Mouse (Mus musculus) left cerebral cortex, adult 2 months (tissue): ENCODE results near the gene Tbc1d9. TPM values are rescaled to one million over a fixed set of nuclear protein-coding genes. Genes with fewer than 3 reads are reported as not detected.

Source experiments
- DNase-seq, 2 experiments: peaks; one replicate each; pipeline ENCODE4 v3.0.0; 2021 to 2022; ENCODE audit warnings: low spot score in 2 of 2, mixed read lengths in 1 of 2; ENCODE audit errors: extremely low spot score in 1 of 2
- H3K27ac ChIP-seq: fragments of 200-600 bp; 2 replicates; pipeline ENCODE4 v1.8.1; 2022
- H3K4me3 ChIP-seq: fragments of 200-600 bp; 2 replicates; pipeline ENCODE4 v1.8.1; 2022
- CTCF ChIP-seq: fragments of 200-600 bp; IDR thresholded peaks from 2 replicates; pipeline ENCODE4 v1.8.1; 2022; ENCODE audit warnings: antibody characterized with exemption, mild to moderate bottlenecking, moderate library complexity
- intact Hi-C: fragments of 180-260 bp; cut with DNase I; formaldehyde crosslinking; loops from one replicate; pipeline ENCODE4 v1.15.1; 2025
- long read RNA-seq, 2 experiments: library from polyadenylated mRNA; stranded (forward); transcript quantifications; one replicate each; pipeline ENCODE4 v2.0.0; 2021; ENCODE audit warnings: borderline mapping rate in 2 of 2
- total RNA-seq, 2 experiments: library from RNA; stranded (reverse); gene quantifications; 2 replicates each; pipeline ENCODE4 v1.2.3; 2021

Tbc1d9 gene
- 100 to 1,000 TPM in 1 of 2 experiments, 10 to 100 TPM in 1; 99.1 to 102 TPM for total RNA-seq
- long read RNA-seq, experiment 1, full-length matches to known transcripts = 29 of 51 reads
- long read RNA-seq, experiment 1, partial matches to known transcripts = 6 of 51 reads
- long read RNA-seq, experiment 1, other reads (novel, unspliced or antisense) = 16 of 51 reads
- long read RNA-seq, experiment 2, full-length matches to known transcripts = 15 of 26 reads
- long read RNA-seq, experiment 2, partial matches to known transcripts = 7 of 26 reads
- long read RNA-seq, experiment 2, other reads (novel, unspliced or antisense) = 4 of 26 reads

DNA sequence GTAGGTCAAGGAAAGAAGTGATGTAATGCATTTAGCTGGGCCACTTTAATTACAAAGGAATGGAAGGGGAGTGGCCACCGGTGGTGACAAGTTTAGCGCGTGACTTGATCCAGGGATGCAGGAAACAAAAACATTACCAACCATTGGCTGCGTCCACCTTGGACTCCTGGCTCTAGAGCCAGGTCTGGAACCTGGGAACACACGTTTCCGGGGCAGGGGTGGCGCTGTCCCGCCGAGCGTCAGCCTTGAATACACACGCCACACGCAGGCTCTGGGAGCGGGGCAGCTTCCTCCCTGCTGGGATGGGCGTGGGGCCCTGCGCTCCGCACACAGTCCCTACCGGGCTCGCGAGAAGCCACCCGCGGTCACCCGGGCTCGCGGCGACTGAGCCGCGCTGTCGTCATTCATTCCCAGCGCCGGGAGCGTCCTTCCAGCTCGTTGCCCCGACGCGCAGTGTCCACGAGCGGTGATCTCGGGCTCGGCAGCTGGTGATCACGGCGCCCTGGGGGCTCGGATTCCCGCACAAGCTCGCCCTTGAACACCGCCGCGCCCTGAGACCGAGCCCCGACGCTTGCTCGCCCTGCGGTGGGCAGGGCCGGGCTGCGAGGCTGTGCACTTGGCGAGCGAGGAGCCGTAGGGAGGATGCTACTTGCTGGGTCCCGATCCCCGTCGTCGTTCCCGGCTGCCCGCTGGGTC lies at the start of gene Tbc1d9:
Tbc1d9 (plus strand) TSS at position 118 of the 696 bp plus-strand sequence.
- TF ChIP-seq CTCF = no peak; the same call in none of the 2 replicates
- Histone ChIP-seq H3K27ac (peak within 1 kb of the TSS; percentile 98), H3K4me3 (peak within 1 kb of the TSS; percentile 76)
- DNase-seq = peak; percentile 71 to 72
- intact Hi-C loops = loop anchor here (5.0 kb wide), 2 partner anchors 63 to 87 kb away; no protein-coding TSS in a partner anchor

DNA sequence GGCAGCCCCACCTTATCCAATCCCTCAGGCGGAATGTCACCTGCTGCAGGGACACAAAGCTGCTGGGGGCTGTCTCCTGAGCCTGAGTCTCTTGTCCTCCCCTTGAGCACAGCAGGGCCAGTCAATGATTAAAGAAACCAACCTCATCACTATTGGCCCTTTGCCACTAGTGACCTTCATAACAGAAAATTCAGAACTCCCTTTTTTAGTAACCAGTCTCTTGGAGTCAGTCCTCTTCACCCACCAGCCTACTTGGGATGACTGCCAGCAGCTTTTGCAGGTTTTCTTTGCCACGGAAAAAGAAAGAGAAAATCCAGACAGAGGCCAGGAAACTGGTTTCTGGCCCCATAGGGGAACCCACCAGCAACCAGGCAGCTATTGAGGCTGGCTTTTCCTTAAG lies 30.1 kb upstream of the Tbc1d9 start:
- Histone ChIP-seq H3K4me3 (no peak overlapping the region), H3K27ac (no peak overlapping the region)
- DNase-seq = no peak
- no peak for TF ChIP-seq CTCF
- intact Hi-C loops = no loop called here

DNA sequence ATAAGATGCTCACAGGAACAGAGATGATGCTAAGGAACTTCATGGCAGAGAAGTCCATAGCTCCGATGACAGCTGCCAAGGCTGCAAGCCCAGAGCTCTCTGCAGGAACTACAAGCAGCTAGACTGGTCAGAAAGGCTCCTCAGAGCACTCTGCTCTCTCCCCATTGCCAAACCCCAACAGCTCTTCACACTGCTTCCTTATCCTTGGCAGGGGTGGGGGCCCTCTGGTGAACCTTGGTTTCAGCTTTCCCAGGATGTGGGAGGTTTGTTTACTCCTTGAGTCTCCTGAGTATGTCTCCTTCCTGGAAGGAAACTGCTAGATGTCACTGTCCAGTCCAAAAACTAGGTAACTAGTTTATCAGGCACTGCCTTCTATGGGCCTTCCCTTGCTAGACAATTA lies 25.1 kb upstream of the Tbc1d9 start:
- intact Hi-C loops = loop anchor here (5.0 kb wide), 1 partner anchor 33 kb away; no protein-coding TSS in a partner anchor
- H3K4me3 ChIP-seq = no peak overlapping the region
- no peak for DNase-seq
- H3K27ac ChIP-seq = no peak overlapping the region
- no peak for TF ChIP-seq CTCF

DNA sequence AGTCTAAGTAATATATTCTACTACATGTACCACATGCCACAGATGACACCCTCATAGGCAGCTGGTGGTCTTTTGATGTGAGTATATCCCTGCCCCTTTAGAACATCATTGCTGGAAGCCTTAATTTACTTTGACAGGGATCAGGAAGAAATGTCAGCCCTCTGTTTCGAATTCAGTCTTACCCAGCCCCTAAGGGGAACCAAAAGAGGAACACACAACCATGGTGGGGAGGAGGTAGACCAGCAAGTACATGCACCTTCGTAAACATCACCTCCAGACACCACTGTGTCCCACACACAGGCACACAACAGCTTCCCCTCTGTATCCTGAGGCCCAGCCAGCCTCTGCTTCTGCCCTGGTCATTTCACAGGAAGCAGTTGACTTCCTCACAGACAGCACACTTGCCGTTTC lies 24.4 kb upstream of the Tbc1d9 start:
- no peak overlapping the region for H3K4me3 ChIP-seq
- intact Hi-C loops = loop anchor here (5.0 kb wide), 1 partner anchor 33 kb away; no protein-coding TSS in a partner anchor
- H3K27ac ChIP-seq = no peak overlapping the region
- TF ChIP-seq CTCF = no peak
- no peak for DNase-seq

DNA sequence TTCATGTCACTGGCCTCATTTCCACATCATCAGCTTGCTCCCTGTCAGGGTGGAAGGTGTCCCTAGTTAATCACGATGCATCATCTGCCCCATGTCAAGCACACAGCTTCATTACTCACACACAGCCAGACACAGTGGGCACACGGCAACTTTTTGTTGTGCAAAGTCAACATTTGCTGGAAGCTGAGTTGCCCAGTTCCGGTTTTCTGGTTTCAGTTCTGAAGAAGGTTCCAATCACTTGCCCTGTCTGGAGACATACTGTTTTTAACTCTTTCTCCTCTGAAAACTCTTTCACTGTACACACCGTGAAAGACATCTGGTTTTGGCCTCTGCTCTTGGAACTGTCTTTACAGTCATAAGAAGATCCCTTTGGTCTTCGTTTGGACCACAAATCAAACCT lies 23.8 kb upstream of the Tbc1d9 start:
- intact Hi-C loops = loop anchor here (5.0 kb wide), 1 partner anchor 34 kb away; no protein-coding TSS in a partner anchor
- TF ChIP-seq CTCF = no peak
- Histone ChIP-seq H3K4me3 (no peak overlapping the region), H3K27ac (no peak overlapping the region)
- DNase-seq = no peak

DNA sequence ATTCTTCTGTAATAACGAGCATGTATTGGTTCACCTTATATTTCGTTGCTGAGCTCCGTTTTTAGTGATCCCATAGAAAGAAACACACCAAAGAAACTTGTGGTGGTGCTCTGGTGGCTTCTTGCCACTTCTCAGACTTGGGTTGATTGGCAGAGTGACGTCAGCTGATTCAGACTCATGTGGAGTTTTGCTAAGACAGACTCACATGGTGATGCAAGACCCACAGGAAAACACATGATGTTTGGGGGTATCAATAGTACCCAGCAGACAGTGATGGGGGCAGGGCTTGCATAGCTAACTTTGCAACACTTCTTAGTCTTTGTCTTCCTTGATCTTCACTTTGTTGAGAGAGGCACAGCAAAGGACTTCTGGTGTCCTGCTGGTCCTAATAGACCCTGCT lies 20.6 kb upstream of the Tbc1d9 start:
- no peak overlapping the region for H3K4me3 ChIP-seq
- intact Hi-C loops = loop anchor here (5.0 kb wide), 1 partner anchor 37 kb away; no protein-coding TSS in a partner anchor
- DNase-seq = no peak
- no peak overlapping the region for H3K27ac ChIP-seq
- TF ChIP-seq CTCF = no peak

DNA sequence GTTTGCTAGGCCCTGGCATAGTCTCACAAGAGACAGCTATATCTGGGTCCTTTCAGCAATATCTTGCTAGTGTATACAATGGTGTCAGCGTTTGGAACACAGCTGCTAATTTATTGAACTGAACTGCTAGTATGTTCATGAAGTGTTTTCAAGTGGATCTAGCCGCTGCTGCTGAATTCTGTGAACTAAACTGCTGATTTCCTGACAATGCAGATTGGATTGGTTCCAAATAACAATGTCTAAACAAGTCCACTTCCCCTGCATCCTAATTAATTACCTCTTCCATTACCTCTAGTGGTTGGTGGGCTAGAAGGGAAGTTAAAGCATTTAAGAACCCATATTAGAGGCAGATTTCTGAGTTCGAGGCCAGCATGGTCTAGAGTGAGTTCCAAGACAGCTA lies 19.7 kb upstream of the Tbc1d9 start:
- no peak for DNase-seq
- no peak overlapping the region for H3K4me3 ChIP-seq
- no peak for TF ChIP-seq CTCF
- no peak overlapping the region for H3K27ac ChIP-seq
- intact Hi-C loops = no loop called here

DNA sequence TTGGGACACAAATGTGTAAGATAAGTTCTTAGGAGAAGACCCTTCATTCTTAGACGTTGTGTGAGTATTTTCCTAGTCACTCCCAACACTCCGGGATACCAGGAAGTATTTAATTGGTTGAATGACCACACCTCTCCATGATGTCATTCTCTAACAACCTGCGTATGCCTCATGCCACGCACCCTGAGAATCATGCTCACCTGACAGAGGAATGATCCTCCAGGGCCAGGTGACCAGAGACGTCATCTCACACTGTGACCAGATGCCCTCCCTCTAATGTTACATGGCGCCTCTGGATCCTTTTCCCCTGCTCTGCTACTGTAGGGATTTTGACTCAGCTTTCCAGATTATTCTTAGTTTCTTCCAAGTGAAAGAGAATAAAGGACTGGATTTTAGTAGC lies 16.0 kb upstream of the Tbc1d9 start:
- TF ChIP-seq CTCF = no peak
- no peak overlapping the region for H3K4me3 ChIP-seq
- H3K27ac ChIP-seq = no peak overlapping the region
- DNase-seq = no peak
- intact Hi-C loops = no loop called here

DNA sequence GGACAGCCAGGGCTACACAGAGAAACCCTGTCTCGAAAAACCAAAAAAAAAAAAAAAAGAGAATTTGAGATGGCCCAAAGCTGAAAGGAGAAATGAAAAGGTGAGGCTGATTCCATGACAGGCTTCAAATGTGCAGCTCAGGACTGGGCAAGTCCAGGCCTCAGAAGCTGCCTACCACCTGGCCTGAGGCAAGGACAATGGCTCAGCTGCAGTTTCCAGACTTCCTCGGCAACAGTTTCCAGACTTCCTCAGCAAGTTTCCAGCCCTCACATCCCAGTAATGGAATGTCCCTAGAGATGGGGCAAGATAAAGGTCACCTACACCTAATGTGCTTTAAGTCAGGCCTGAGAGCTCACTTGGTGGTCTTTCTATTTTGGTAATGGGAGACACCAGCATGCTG lies 13.1 kb upstream of the Tbc1d9 start:
- H3K4me3 ChIP-seq = no peak overlapping the region
- intact Hi-C loops = no loop called here
- DNase-seq = no peak
- no peak overlapping the region for H3K27ac ChIP-seq
- no peak for TF ChIP-seq CTCF

DNA sequence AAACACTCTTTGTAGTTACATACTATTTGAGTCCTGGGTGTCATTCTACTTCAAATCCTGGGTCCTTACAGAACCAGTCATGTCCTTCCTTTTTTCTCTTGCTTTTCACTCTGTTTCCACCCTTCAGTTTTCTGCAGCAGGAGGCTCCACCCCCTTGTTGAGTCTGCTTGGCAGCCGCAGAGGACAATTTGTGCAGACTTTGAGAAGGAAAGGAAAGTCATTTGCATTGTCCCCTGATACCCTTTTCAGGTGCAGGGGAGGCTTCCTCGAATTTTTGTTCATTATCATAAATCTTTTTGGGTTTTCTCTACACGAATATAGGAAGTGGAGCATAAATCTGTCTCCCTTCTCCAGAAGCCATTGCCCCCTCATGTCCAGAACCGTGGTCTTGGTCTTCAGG lies 12.7 kb upstream of the Tbc1d9 start:
- DNase-seq = no peak
- no peak overlapping the region for H3K4me3 ChIP-seq
- no peak for TF ChIP-seq CTCF
- intact Hi-C loops = no loop called here
- H3K27ac ChIP-seq = no peak overlapping the region

DNA sequence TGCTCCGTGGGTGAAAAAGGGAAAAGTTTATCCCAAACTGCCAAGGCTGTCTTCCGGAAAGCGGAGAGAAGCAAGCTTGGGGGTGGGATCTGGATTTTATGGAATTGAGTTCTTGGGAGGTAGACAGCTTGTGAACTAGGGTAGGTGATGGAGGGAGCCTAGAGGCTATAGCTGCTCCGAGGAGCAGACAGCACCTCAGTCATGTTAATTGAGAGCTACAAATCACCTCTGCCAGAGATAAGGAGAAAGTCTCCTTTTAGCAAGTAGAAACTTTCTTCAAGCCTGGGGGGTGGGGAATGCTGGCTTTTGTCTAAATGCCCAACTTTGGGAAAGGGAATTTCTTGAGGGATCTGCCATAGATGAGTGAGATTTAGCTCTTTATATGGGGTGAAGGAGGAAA lies 10.0 kb upstream of the Tbc1d9 start:
- H3K4me3 ChIP-seq = no peak overlapping the region
- no peak overlapping the region for H3K27ac ChIP-seq
- no peak for TF ChIP-seq CTCF
- intact Hi-C loops = no loop called here
- no peak for DNase-seq

DNA sequence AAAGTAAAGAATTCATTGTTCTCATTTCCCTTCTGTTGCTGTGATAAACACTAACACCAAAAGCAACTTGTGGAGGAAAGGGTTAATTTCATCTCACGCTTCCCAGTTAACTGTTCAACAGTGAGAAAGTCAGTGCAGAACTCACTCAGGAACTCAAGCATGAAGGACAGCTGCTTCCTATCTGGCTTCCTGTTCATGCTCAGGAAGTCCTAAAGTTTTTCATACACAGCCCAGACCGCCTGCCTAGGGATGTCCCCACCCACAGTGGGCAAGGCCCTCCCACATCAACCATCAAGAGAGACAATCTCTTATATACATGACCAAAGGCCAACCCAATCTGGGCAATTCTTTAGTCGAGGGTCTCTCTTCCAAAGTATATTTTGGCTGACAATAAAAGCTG lies 6.2 kb upstream of the Tbc1d9 start:
- intact Hi-C loops = no loop called here

More for the DNA sequence above, 6.2 kb upstream of the Tbc1d9 start:
- no peak for DNase-seq
- TF ChIP-seq CTCF = no peak
- Histone ChIP-seq H3K27ac (no peak overlapping the region), H3K4me3 (no peak overlapping the region)
